Mouse (Mus musculus) neural tube, embryonic 14.5 days (tissue): ENCODE measurements around the gene Katnbl1. TPM values are rescaled to one million over a fixed set of nuclear protein-coding genes. Genes with fewer than 3 reads are reported as not detected.
"Not testable (repeated sequence)": the region's sequence is repeated elsewhere in the genome, so short reads cannot be mapped to it uniquely, and the experiment has no call there.

ENCODE experiments used
- ATAC-seq: fragments of 200-750 bp; cut with Nextera tagmentation; 2 replicates; pipeline ENCODE4 v1.8.0; 2017; ENCODE audit warnings: low read depth, mild to moderate bottlenecking, moderate TSS enrichment, moderate library complexity
- H3K27ac ChIP-seq: fragments of 300-500 bp; sonication (generic); 2 replicates; pipeline ENCODE4 v1.5.1; 2014; ENCODE audit warnings: low read depth, mild to moderate bottlenecking, control low read depth, low read length, moderate library complexity, mixed read lengths
- H3K27me3 ChIP-seq: fragments of 300-500 bp; sonication (generic); 2 replicates; pipeline ENCODE4 v1.6.1; 2014; ENCODE audit warnings: low read length; ENCODE audit not compliant: control insufficient read depth, insufficient read depth
- H3K36me3 ChIP-seq: fragments of 300-500 bp; sonication (generic); 2 replicates; pipeline ENCODE4 v1.6.1; 2014; ENCODE audit warnings: low read length, mixed read lengths; ENCODE audit not compliant: control insufficient read depth, insufficient read depth
- H3K4me1 ChIP-seq: fragments of 300-500 bp; sonication (generic); 2 replicates; pipeline ENCODE4 v1.6.1; 2014; ENCODE audit warnings: low read length; ENCODE audit not compliant: control insufficient read depth, insufficient read depth
- H3K4me2 ChIP-seq: fragments of 300-500 bp; sonication (generic); 2 replicates; pipeline ENCODE4 v1.6.1; 2014; ENCODE audit warnings: mild to moderate bottlenecking, low read depth, low read length, control low read depth
- H3K4me3 ChIP-seq: fragments of 300-500 bp; sonication (generic); 2 replicates; pipeline ENCODE4 v1.5.1; 2014; ENCODE audit warnings: low read depth, low read length, control low read depth, mixed read lengths
- H3K9ac ChIP-seq: fragments of 300-500 bp; sonication (generic); replicated peaks from 2 replicates; pipeline ENCODE4 v1.6.1; 2014; ENCODE audit warnings: low read depth, mild to moderate bottlenecking, control low read depth, low read length, mixed read lengths
- H3K9me3 ChIP-seq: fragments of 300-500 bp; sonication (generic); 2 replicates; pipeline ENCODE4 v1.6.1; 2016; ENCODE audit warnings: low read length; ENCODE audit not compliant: control insufficient read depth
- WGBS: fragments of 180-500 bp; shearing (Covaris S2); extraction: QIAGEN DNeasy Blood & Tissue Kit; methylation state at CpG from one replicate; pipeline ENCODE4 v1.1.7; 2014; 5-methylcytosine and 5-hydroxymethylcytosine counted together
- polyA plus RNA-seq: library from polyadenylated mRNA; unstranded; fragments of >200 nt; fragmentation: Nextera tagmentation; extraction: Ambion mirVana; gene quantifications from 2 replicates; pipeline ENCODE4 v1.2.1, GENCODE M21; 2014

Gene Katnbl1
- polyA plus RNA-seq, 1 experiment from 2014 or later, result 37.7 TPM

DNA sequence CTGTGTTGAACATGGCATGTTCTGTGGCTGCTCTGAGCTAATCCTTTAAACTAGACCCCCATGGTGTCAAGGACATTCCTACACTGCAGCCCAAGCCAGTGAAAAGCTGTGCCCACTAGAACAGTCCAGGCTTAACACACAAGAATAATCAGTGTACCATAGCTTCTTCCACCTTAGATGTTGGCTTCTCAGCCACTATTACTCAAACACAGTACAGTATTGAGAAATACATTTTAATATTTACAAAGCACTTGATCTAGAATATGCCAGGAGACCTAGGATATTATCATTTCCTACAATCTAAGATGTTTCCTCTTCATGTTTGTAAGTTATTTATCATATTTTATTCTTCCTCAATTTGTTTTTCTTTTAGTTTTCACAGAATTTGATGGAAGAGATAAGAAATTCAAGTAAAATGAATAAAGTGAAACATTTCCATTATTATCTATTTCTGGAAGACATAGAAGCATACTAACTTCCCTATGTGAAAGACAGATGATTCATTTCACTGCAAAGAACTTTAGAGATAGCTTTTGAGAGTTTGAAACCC lies 69.6 kb downstream of the Katnbl1 start:
- H3K27ac ChIP-seq, result no peak overlapping the region
- H3K9ac ChIP-seq, result no peak overlapping the region
- no peaks in the 10 kb centered on the region for H3K36me3 ChIP-seq
- H3K4me1 ChIP-seq, result no peaks in the 10 kb centered on the region
- no peak for ATAC-seq
- H3K27me3 ChIP-seq, result no peaks in the 10 kb centered on the region
- no peak overlapping the region for H3K4me2 ChIP-seq
- no peaks in the 10 kb centered on the region for H3K9me3 ChIP-seq
- H3K4me3 ChIP-seq, result no peak overlapping the region

GRCm38 (mm10) chr2:112449597-112450296 lies 70.7 kb downstream of the Katnbl1 start:
- H3K4me3 ChIP-seq, result no peak overlapping the region
- no peak overlapping the region for H3K27ac ChIP-seq
- H3K36me3 ChIP-seq, result no peaks in the 10 kb centered on the region
- peaks cover 3% of the 10 kb centered on the region; the same call in 1 of the 2 replicates for H3K4me1 ChIP-seq
- no peaks in the 10 kb centered on the region for H3K27me3 ChIP-seq
- WGBS, result 39% methylated on average over 4 of the region's 4 CpGs
- no peak overlapping the region for H3K4me2 ChIP-seq
- H3K9ac ChIP-seq, result no peak overlapping the region
- no peak for ATAC-seq
- no peaks in the 10 kb centered on the region for H3K9me3 ChIP-seq

GRCm38 (mm10) chr2:112452513-112452912 lies 73.5 kb downstream of the Katnbl1 start:
- not testable (repeated sequence) for H3K4me2 ChIP-seq, H3K9me3 ChIP-seq, H3K27me3 ChIP-seq, H3K36me3 ChIP-seq, H3K4me3 ChIP-seq, H3K9ac ChIP-seq, ATAC-seq, H3K27ac ChIP-seq
- peaks cover 13% of the 10 kb centered on the region for H3K4me1 ChIP-seq

GRCm38 (mm10) chr2:112454125-112454861 lies 75.3 kb downstream of the Katnbl1 start:
- Histone ChIP-seq H3K27ac (peak overlapping the region; percentile 85), H3K36me3 (no peaks in the 10 kb centered on the region), H3K9me3 (no peaks in the 10 kb centered on the region), H3K27me3 (no peaks in the 10 kb centered on the region), H3K4me1 (peaks cover 13% of the 10 kb centered on the region), H3K9ac (peak overlapping the region; percentile 92), H3K4me2 (peak overlapping the region; percentile 85), H3K4me3 (peak overlapping the region; percentile 92)
- 30% methylated on average over 17 of the region's 17 CpGs for WGBS
- ATAC-seq, result peak; percentile 67; the same call in 1 of the 2 replicates

GRCm38 (mm10) chr2:112454862-112455564 lies 76.0 kb downstream of the Katnbl1 start, which contains the start of gene Emc7:
Gene Emc7, plus strand, starts transcription at chr2:112454997.
- peak; percentile 99 for ATAC-seq
- Histone ChIP-seq H3K27me3 (no peaks in the 10 kb centered on the region), H3K9me3 (no peaks in the 10 kb centered on the region), H3K4me2 (peak within 1 kb of the TSS; percentile 85), H3K27ac (peak within 1 kb of the TSS; percentile 85), H3K4me1 (peaks cover 13% of the 10 kb centered on the region), H3K4me3 (peak within 1 kb of the TSS; percentile 92), H3K9ac (peak within 1 kb of the TSS; percentile 92), H3K36me3 (no peaks in the 10 kb centered on the region)
- WGBS, result under 1% methylated on average over 49 of the region's 49 CpGs

DNA sequence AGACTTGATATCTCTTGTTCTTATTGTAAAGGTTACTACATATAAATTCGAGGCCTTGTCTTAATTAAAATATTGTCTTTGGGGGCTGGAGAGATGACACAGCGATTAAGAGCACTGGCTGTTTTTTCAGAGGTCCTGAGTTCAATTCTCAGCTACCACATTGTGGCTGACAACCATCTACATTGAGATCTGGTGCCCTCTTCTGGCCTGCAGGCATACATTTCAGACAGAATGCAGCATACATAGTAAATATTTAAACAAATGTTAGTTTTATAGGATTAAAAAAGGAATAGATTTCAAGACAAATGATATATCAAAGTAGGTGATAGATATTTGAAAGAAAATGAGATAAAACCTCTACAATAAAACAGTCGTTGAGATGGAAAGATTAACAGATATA lies 81.5 kb downstream of the Katnbl1 start:
- Histone ChIP-seq H3K27me3 (no peaks in the 10 kb centered on the region), H3K9me3 (no peaks in the 10 kb centered on the region), H3K36me3 (peaks cover 11% of the 10 kb centered on the region; the same call in 1 of the 2 replicates), H3K4me3 (no peak overlapping the region), H3K4me2 (no peak overlapping the region), H3K27ac (no peak overlapping the region), H3K9ac (no peak overlapping the region), H3K4me1 (peaks cover 9% of the 10 kb centered on the region)
- ATAC-seq, result no peak
- 90% methylated on average over 3 of the region's 3 CpGs for WGBS

Other genes starting within 250 kb of the Katnbl1 start
- not detected in 2 replicates for gene Olfr1316, start 244.2 kb upstream of the Katnbl1 start, polyA plus RNA-seq
- not detected in 2 replicates for gene Olfr1317, start 238.9 kb upstream of the Katnbl1 start, polyA plus RNA-seq
- 0.08 TPM in 1 of 2 replicates, not detected in the other for gene Olfr1318, start 225.0 kb upstream of the Katnbl1 start, polyA plus RNA-seq
- gene Lpcat4, start 139.7 kb upstream of the Katnbl1 start, polyA plus RNA-seq, result 22.4 and 26.1 TPM in 2 replicates
- 0.09 TPM in 1 of 2 replicates, not detected in the other for gene Nutm1, start 119.9 kb upstream of the Katnbl1 start, polyA plus RNA-seq
- gene Nop10, start 117.3 kb upstream of the Katnbl1 start, polyA plus RNA-seq, result 156 and 185 TPM in 2 replicates
- 26.9 and 28.7 TPM in 2 replicates for gene Slc12a6, start 113.4 kb upstream of the Katnbl1 start, polyA plus RNA-seq
- not detected in 2 replicates for gene Gm21985, start 112.9 kb upstream of the Katnbl1 start, polyA plus RNA-seq
- 180 and 217 TPM in 2 replicates for gene Emc4, start 11.2 kb upstream of the Katnbl1 start, polyA plus RNA-seq
- gene Emc7, start 75.8 kb downstream of the Katnbl1 start, polyA plus RNA-seq, result 23.3 and 23.8 TPM in 2 replicates
- gene Chrm5, start 101.6 kb downstream of the Katnbl1 start, polyA plus RNA-seq, result 0.88 and 1.5 TPM in 2 replicates
- 3.0 and 3.3 TPM in 2 replicates for gene Aven, start 113.8 kb downstream of the Katnbl1 start, polyA plus RNA-seq